Mouse (Mus musculus): Measurements from ENCODE around the gene Olfr811.

The Olfr811 gene

DNA sequence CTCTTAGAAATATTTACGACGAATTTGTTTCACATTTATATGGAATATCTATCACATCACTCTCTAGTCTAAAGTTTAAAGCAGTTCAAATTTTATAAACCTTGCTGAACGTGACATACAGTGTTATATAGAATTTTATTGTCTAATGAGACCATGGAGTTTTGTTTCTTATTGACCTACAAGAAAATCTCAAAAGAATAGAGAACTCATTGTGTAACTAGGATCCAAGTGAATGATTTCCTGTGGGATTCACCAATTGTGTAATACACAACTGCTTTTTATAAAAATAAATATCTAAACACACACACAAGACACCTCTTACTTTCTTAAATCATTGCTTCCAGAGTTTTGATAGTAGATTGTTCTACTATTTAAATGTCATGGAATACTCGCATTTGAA lies at the start of gene Olfr811:
TSS of gene Olfr811 (minus strand) at position 101 of the 400 bp plus-strand sequence.
- DNase-seq (ENCODE audit: low spot score in 2 of 2) = no peak

DNA sequence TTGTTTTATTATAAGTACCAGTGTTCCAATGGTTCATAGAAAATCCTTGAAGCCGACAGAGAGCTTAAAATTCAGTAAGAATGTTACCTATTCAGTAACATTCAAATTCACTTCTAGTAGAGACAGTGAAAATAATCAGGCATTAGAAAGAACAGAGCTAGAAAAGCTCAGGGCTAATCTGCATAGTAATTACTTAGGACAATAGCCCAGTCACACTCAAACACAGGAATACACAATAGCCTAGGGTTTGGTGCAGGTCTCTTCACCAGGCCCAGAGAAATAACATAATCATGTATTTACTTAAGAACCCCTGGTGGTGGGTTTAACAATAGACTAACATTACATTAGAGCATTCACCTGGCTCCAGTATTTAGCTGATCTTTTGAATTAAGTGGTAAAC lies 43.1 kb upstream of the Olfr811 start:
- no peak for DNase-seq (ENCODE audit: low spot score in 2 of 2)

DNA sequence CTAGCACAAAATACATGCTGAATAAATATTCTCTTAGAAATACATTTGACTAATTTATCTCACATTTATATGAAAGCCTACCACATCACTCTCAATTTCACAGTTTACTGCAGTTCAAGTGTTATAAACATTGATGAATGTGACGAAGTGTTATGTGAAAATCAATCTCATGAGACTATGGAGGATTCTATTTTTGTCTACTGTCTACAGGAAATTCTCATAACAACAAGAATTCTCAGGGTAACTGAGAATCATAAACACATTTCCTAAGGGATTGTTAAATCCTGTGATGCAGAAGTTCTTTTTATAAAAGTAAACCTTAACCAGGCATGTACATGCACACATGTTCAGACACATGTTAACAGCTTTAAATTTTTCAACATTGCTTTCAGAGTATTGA lies 41.8 kb upstream of the Olfr811 start, which contains the start of gene Olfr812:
TSS of gene Olfr812 (minus strand) at position 101 of the 400 bp plus-strand sequence.
- no peak for DNase-seq (ENCODE audit: low spot score in 2 of 2)

DNA sequence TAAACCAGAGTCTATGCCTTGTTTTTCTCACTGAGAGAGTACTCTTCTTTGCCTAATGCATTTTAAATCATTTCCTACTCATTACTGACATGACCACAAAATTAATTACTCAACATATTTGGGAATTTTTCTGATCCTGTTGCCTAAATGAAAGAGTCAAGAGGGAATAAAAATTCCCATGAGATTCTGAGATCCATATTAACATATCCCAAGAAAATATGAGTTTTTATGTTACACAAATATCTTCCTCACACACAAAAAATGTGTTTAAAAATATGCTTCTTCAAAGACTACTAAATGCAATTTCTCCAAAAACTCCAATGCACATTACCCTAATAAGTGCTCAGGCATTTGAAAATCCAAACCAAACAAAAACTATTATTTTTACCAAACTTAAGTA lies 9.4 kb downstream of the Olfr811 start, which contains the start of gene Olfr810:
TSS of gene Olfr810 (minus strand) at position 101 of the 400 bp plus-strand sequence.
- DNase-seq (ENCODE audit: low spot score in 2 of 2) = no peak

DNA sequence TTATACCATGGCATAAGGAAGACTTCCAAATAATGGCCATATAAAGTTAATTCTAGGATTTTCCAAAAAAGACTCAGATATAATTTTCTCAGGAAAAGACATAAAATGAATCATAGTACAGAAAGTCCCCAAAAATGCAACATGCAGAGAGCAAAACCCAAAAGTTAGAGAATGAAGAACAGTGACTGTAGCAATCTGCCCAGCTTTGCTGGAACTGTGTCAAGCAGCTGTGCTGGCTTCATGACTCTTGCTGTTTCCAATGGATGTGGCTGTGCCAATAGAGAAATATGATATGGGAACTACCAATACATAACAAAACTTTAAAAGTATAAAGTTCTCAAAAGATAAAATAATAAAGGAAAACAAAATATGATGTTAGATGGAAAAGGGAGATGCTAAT lies 26.1 kb downstream of the Olfr811 start:
- no peak for DNase-seq (ENCODE audit: low spot score in 2 of 2)

DNA sequence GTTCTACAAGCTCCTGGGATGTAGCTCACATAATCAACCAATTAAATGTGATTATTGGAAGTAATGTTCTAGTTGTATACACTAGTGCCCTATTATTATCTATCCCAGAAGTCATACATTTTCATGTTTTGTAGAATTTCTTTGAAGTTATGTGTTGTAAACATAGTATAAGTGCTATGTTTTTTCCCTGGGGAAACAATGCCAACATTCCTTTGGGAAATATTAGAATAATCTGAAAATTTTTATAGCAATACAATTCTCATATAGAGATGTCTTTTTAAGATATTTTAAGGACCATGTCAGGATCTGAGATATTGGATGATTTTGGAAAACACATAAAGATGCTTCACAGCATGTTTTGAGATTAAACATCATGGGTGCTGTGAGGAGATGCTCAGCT lies 29.9 kb downstream of the Olfr811 start, which contains the start of gene Olfr809:
TSS of gene Olfr809 (plus strand) at position 301 of the 400 bp plus-strand sequence.
- DNase-seq (ENCODE audit: low spot score in 2 of 2) = no peak

DNA sequence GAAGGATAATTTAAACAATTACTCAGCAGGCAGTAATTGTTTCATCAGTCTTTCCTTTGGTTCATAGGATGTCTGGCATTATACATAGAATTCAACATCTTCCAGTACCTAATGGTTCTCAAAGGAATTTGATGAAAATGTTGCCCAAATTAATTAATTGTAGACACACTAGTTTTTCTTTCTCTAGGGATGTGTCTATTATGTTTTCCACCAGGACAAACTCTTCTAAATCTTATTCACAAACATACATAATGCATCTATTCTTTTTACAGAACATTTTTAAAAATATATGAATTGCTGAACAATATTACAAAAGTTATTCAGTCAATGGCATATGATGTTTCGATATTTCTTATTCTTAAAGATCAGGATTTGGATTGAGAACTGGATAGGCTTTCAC lies 39.0 kb downstream of the Olfr811 start, which contains the start of gene Olfr808:
TSS of gene Olfr808 (plus strand) at position 301 of the 400 bp plus-strand sequence.
- no peak for DNase-seq (ENCODE audit: low spot score in 2 of 2)

DNA sequence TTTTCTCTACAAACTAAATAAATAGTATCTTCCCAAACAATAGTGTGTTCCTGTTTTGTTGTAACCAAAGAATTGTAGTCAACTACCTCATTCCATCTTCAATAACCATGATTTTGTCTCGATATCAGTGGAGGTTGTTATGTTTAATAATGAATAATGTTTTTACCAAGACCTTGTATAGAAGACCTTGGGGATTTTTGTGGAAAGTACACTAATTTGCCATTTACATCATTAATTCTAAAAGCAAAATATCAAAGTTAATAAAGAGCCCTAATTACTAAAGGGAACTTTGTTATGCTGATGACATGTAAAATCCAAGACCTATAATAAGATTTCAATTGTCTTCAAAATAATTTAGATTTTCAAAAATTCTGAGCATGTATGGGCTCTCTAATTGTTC lies 46.5 kb downstream of the Olfr811 start, which contains the start of gene Olfr807:
TSS of gene Olfr807 (minus strand) at position 101 of the 400 bp plus-strand sequence.
- DNase-seq (ENCODE audit: low spot score in 2 of 2) = no peak

Measured in spleen, postnatal 14 days (tissue).